Mouse (Mus musculus) layer of hippocampus, postnatal 10 days (tissue): Measurements from ENCODE around the gene Cdk12. TPM values are rescaled to one million over a fixed set of nuclear protein-coding genes. Genes with fewer than 3 reads are reported as not detected.
"Not testable (repeated sequence)": the region's sequence is repeated elsewhere in the genome, so short reads cannot be mapped to it uniquely, and the experiment has no call there.

Experiments used
- DNase-seq, 2 experiments: peaks; one replicate each; pipeline ENCODE4 v3.0.0; 2021; ENCODE audit warnings: low spot score in 2 of 2
- long read RNA-seq: library from polyadenylated mRNA; stranded (forward); transcript quantifications from one replicate; pipeline ENCODE4 v2.0.0, GENCODE M21; 2023
- total RNA-seq, 2 experiments: library from RNA; stranded (reverse); gene quantifications; 2 replicates each; pipeline ENCODE4 v1.2.3; 2021

The Cdk12 gene
- total RNA-seq = 10 to 100 TPM; 34.1 to 36.5 TPM
- long read RNA-seq, partial matches to known transcripts = 1 of 3 reads
- long read RNA-seq, other reads (novel, unspliced or antisense) = 2 of 3 reads

DNA sequence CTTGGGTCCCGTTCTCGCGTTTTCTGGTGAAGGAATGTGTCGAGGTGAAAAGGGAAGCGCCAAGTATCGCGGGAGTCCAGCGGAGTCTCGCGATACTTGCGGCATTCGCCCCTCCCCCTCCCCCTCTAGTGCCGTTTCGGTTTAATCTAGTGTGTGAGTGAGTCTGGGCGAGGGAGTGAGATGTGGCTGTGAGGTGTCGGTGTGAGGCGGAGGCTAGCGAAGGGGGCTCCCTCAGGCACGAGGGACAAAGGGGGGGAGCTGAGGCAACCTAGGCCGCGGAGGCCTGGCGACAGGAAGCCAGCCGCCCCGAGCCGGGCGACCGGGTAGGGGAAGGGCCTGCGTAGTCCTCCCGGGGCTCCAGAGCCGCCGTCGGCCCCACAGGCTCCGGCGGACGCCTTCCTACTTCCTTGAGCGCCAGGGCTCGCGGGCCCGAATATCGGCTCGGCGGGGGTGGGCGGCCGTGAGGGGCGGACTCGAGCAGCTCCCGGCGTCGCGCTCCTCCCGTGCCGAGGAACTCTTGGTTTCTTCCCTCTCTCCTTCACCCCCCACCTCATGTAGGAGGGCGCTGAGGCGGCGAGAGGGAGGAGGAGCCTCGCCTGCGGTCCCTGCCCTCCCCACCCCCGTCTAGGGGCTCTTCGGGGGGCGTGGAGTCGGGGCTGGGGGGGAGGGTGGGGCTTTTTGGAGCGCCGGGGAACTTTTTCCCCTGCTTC lies at the start of gene Cdk12:
Cdk12 (plus strand) TSS at position 419 of the 710 bp plus-strand sequence.
- peak; percentile 93 to 94 for DNase-seq

DNA sequence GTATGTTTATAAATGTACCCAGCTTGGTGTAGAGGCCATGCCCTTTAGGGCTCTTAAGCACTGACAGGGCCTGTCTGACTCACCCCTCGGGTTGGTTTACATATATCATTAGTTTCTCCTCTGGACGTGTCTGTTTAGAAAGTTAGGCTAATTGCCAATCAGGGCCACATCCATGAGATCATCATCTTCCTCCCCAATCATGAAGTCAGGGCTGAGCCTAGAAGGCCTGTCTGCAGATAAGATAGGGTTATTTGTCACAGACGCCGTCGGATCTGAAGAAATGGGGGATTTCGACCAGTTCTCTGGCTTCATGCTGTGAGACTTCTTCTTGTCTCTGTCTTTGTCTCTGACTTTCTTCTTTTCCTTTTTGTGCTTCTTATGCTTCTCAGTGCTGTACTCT lies 47.8 kb upstream of the Cdk12 start:
- DNase-seq = no peak

DNA sequence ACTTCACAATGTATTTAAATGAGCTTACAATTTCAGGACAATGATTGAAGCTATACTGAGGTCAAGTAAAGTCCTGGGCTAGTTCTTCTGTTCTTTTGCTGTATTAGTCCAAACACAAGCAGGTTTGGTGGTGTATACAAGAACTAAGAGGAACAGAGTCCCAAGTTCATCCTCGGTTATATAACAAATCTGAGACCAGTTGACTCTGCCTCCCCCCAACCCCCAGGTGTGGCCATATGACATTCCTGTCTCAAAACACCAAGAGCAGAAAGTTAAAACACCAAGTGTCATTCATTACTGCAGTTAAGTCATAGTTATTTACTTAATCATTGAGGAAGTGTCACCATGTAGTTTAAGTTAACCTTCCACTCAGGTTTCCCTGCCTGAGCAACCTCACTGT lies 34.5 kb upstream of the Cdk12 start:
- DNase-seq = no peak

DNA sequence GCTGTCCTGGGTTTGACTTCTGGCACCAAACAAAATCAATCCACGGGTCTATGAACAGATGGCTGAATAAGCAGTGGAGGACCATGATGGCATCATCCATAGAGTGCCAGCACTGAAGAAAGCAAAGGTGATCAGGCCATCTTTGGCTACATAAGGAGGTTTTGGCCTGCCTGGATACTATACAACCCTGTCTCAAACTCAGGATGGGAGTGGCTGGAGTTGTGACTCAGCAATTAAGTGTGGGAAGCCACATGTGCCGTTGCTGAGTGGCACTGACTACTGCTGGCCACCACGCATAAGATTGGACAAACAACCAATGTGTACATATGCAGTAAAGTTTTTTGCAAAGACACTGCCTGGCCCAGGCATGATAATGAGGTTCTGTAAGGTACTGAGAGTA lies 20.7 kb upstream of the Cdk12 start:
- not testable (repeated sequence) for DNase-seq

DNA sequence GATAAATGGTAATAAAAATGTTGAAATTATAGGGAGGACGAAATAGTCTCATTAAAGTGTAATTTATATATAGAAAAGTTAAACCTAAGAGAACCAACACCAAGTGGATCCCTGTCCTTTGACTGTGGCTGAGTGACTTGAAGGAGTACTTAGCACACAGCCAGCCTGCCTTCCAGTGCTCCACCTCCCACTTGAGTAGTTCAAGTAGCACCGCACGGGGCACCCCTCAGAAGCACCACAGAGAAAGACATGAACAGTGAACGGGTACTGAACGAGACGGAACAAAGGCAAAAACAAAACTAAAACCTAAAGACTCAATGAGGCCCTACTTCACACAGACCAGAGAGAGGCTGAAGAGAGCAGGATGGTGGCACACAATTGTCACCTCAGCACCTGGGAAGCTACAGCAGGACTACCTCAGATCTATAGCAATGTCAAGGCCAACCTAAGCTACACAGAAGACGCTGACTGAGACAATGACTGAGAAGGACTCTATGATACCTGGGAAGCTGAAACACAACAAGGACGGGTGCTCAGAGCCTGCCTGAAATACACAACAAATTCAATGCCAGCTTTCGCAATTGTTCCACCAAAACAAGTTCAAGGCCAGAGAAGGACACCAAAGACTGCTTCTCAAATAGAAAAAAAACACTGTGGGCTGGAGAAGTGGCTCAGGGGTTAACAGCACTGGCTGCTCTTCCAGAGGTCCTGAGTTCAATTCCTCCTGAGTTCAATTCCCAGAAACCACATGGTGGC lies 15.0 kb upstream of the Cdk12 start:
- DNase-seq = no peak

DNA sequence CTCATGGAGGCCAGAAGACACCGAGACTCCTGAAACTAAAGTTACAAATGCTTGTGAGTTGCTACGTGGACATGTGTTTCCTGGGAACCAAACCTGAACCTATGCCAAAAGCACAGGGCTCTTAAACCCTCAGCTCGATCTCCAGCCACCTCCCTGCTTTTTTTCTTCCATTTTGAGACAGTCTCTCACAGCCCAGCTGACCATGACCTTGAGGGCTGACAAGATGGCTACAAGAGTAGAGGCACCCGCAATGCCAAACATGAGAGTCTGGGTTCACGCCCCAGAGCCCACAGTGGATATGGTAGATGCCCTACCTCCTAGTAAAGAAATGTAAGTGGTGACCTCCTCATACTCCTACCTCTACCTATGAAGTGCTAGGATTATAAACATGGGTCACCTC lies 12.0 kb upstream of the Cdk12 start:
- no peak for DNase-seq

DNA sequence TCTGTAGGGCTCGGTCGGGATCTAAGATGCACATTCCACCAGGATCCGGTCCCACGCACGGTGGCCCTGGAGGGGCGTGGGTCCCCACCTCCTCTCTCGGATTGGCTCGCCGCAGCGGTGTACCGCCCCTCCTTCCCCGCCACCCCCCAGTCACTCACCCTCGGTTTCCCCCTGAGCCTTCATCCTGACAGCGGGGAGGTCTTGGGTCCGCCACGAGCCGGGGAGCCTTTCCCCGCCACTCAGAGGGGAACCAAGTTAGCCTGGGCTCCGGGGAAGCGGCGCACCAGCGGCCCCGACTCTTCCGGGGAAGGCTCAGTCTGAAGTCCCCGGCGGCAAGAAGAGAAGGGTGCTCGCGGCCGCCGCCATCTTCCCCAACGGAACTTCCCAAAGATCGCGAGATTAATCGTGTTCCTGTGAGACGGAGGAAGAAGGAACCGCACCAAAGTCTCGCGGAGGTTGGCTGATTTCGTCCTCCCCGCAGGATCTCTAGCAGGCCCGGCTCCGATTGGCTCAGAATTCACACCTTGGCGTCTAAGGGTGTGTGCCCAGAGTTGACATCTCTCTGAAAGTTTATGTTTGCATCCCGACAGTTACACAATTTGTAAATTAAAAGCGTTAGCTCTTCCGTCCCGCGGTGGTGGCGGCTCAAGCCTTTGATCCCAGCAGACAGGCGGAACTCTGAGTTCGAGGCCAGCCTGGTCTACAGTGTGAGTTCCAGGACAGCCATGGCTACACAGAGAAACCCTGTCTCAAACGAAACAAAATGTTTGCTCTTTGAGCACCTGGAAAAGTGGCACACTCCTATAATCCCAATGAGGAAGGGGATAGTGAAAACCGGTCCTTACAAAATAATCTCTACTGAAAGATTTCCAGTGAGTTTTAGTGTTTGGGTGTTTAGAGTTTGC lies 9.7 kb upstream of the Cdk12 start, which contains the start of gene Med1:
Med1 (minus strand) TSS at position 393 of the 905 bp plus-strand sequence.
- peak; percentile 88 to 91 for DNase-seq

DNA sequence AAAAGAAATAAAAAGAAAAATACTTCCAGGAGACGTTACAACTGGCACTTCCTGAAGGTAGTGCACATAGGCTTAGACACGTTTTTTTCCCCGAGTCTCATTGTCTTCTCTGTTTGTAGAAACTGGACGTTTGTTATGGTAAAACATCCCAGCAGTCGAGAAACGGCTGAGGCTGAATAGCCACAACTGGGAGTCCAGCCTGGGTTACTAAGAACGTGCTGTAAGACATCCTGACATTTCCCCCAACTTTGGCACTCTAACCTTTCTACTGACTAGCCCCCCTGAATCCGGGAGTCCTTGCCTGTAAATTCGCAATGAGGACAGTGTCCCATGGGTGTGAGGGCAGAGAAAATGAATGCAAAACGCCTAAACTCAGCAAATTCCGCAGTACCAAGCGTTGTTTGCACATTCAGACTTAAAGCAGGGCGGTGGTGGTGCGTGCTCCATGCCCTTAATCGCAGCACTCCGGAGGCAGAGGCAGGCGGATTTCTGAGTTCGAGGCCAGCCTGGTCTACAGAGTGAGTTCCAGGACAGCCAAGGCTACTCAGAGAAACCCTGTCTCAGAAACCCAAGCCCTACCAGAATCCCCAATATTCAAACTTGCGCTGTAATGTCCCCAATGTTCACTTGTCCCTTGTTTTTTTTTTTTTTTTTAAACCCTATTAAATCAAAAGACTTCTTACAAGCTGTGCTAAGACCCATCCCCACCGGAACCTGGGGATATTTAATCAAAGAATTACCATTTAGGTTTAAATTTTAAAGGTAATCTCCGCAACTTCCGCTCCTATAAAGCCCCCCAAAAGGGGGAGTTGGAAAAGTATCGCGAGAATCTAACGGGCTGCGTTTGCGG lies 843 bp upstream of the Cdk12 start:
- peak; percentile 27 to 47 for DNase-seq

DNA sequence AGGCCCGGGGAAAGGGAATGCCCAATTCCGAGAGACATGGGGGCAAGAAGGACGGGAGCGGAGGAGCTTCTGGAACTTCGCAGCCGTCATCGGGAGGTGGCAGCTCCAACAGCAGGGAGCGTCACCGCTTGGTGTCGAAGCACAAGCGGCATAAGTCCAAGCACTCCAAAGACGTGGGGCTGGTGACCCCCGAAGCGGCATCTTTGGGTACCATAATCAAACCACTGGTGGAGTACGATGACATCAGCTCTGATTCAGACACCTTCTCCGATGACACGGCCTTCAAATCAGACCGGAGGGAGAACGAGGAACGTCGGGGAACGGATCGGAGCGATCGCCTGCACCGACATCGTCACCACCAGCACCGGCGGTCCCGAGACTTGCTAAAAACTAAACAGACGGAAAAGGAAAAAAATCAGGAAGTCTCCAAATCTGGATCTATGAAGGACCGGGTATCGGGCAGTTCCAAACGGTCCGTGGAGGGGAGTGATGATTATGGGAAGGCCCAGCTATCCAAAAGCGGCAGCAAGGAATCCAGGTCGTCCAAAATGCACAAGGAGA lies 572 bp downstream of the Cdk12 start:
- no peak for DNase-seq

DNA sequence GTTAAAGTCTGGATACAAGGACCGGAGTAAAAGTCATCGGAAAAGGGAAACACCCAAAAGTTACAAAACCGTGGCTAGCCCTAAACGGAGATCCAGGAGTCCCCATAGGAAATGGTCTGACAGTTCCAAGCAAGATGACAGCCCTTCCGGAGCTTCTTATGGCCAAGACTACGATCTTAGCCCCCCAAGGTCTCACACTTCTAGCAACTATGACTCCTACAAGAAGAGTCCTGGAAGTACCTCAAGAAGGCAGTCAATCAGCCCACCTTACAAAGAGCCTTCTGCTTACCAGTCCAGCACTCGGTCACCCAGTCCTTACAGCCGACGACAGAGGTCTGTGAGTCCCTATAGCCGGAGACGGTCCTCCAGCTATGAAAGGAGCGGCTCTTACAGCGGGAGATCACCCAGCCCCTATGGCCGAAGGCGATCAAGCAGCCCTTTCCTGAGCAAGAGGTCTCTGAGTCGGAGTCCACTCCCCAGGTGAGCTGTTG lies 1.1 kb downstream of the Cdk12 start:
- DNase-seq = peak; percentile 8 to 17

DNA sequence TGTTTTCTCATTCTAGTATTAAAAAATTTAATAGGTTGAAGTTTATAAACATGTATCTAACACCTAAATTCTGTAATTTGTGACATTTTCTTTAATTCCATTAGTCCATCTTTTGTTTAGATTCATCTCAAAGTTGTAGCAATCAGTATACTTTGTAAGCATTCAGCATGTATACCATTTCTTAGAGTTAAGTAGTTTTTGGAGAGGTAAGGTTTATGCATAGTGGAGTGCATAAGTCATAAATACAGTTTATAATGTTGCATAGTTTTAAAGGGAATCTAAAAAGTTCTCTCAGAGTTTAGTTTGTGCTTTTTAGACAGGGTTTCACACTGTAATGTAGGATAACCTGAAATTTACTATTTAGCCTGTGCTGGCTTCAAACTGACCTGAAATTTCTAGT lies 2.6 kb downstream of the Cdk12 start:
- no peak for DNase-seq

DNA sequence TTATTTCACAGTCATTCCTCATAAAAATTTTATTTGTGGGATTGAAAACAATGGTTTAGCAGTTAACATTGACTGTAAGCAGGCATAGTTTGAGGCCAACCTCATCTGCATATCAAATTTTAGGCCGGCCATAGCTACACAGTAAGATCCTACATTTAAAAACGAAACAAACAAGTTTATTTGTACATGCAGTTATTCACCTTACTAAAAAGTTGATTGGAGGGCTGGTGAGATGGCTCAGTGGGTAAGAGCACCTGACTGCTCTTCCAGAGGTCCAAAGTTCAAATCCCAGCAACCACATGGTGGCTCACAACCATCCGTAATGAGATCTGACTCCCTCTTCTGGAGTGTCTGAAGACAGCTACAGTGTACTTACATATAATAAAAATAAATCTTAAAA lies 3.4 kb downstream of the Cdk12 start:
- DNase-seq = not testable (repeated sequence)

DNA sequence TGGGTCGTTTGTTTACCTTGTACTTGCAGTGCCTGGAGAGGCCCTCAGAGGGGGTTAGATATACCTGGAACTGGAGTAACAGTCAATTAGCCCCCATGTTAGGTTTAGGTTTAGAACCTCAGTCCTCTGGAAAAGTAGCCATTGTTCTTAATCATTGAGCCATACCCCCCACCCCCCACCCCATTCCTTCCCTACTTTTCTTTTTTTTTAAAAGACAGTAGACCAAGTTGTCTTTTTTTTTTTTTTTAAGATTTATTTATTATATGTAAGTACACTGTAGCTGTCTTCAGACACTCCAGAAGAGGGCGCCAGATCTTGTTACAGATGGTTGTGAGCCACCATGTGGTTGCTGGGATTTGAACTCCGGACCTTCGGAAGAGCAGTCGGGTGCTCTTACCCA lies 6.8 kb downstream of the Cdk12 start:
- not testable (repeated sequence) for DNase-seq

DNA sequence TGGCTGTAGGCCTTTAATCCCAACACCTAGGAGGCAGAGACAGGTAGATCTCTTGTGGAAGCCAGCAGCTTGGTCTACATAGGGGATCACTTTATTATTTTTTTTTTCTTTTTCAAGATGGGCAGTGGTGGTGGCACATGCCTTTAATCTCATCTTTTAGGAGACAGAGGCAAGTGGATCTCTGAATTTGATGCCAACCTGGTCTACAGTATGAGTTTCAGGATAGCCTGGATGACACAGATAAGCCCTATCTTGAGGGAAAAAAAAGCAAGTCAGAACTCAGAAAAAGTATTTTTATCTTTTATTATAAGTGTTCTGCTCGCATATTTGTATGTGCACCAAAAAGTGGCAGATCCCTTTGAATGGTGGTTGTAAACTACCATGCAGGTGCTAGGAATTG lies 10.5 kb downstream of the Cdk12 start:
- DNase-seq = no peak

DNA sequence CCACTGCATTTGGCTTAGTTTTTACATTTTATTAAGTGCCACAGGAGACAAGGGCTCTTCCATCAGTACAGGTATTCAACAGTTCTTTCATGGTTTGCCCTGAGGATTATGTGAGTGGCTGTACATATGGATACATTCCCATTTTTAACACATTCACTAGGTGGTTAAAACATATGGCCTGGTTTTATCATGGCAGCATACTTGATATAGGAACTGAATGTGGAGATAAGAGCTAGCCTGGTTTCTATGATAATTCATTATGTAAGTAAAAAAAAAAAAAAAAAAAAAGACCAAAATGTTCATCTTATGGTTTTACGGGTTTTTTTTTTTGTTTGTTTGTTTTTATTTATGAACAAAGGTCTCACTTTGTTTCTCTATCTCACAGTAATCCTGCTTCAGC lies 23.5 kb downstream of the Cdk12 start:
- no peak for DNase-seq

DNA sequence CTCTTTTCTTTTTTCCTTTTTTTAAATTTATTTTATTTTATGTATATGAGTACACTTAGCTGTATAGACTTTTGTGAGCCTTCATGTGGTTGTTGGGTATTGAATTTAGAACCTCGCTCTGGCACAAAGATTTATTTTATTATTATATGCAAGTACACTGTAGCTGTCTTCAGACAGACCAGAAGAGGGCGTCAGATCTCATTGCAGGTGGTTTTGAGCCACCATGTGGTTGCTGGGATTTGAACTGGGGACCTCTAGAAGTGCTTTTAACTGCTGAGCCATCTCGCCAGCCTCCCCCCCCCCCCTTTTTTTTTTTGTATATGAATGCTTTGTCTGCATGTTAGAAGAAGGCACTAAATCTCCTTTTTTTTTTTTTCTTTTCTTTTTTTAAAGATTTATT lies 35.6 kb downstream of the Cdk12 start:
- no peak for DNase-seq

DNA sequence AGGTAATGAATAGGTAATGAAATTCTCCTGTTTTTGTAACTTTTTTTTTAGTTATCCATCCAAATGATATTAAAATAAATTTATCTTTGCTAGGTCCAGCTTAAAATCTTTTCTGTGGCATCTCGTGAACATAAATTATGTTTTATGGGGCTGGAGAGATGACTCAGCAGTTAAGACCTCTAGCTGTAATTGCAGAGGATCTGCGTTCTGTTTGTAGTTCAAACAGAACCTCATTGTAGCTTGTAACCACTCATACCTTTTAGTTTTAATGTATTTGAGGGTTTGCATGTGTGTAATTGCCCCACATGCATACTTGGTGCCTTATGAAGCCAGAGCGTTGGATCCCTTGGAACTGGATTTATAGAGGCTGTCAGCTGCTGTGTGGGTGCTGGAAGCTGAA lies 36.1 kb downstream of the Cdk12 start:
- no peak for DNase-seq

DNA sequence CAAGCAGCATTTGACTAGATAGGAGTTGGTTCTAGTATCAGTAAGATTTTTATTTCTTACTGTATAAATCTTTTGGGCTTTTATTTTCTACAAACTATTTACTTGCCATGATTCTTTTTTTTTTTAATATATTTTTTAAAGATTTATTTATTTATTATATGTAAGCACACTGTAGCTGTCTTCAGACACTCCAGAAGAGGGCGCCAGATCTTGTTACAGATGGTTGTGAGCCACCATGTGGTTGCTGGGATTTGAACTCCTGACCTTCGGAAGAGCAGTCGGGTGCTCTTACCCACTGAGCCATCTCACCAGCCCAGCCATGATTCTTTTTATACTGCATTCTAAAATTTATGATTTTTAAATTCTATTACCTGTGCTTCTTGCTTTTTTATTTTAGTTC lies 40.1 kb downstream of the Cdk12 start:
- DNase-seq = not testable (repeated sequence)

DNA sequence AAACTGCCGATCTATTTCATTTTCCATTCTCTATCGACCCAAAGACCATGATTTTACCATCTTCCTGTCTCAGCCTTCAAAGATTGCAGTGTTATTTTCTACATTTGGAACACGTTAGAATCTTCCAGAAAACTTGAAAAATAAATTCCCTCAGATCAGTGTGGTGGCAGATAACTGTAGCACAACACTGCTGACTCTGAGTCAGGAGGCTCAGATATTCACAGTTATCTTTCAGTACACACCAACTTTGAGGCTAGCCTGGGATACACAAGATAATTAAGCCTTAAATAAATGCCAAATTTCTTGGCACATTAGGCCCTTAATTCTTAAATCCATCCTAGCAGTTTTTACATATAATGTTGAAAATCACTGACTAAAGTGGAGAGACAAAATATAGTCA lies 41.6 kb downstream of the Cdk12 start:
- DNase-seq = no peak

DNA sequence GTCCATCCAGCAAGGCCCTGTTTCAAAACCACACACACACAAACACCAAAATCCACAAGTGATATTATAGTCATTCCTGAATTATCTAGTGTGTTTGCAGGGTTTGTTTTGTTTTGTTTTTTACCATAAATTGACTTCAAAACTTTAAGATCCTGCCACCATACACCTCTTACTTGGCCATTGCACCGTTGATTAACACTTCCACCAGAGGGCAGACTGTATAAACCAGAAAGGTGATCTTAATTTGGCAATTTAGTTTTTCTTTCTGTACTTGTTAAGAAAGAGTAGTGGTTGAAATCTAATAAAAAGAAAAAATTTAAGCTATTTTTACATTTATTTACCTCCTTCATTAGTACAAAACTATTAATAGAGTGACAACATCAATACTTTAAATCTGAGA lies 44.5 kb downstream of the Cdk12 start:
- DNase-seq = no peak
